Mouse (Mus musculus) gastrocnemius, postnatal 10 days (tissue): Measurements from ENCODE around the gene Adam1a. TPM values are rescaled to one million over a fixed set of nuclear protein-coding genes. Genes with fewer than 3 reads are reported as not detected.

Experiments used
- DNase-seq: peaks from one replicate; pipeline ENCODE4 v3.0.0; 2021; ENCODE audit warnings: mixed read lengths
- long read RNA-seq, 2 experiments: library from polyadenylated mRNA; stranded (forward); transcript quantifications; one replicate each; pipeline ENCODE4 v2.0.0; 2021
- total RNA-seq, 2 experiments: library from RNA; stranded (reverse); gene quantifications; 2 replicates each; pipeline ENCODE4 v1.2.3; 2021

Adam1a gene
- total RNA-seq: 1 to 10 TPM; 2.3 to 3.7 TPM
- long read RNA-seq, experiment 1, partial matches to known transcripts: 0 of 5 reads
- long read RNA-seq, experiment 1, other reads (novel, unspliced or antisense): 5 of 5 reads
- long read RNA-seq, experiment 2: 0 reads

DNA sequence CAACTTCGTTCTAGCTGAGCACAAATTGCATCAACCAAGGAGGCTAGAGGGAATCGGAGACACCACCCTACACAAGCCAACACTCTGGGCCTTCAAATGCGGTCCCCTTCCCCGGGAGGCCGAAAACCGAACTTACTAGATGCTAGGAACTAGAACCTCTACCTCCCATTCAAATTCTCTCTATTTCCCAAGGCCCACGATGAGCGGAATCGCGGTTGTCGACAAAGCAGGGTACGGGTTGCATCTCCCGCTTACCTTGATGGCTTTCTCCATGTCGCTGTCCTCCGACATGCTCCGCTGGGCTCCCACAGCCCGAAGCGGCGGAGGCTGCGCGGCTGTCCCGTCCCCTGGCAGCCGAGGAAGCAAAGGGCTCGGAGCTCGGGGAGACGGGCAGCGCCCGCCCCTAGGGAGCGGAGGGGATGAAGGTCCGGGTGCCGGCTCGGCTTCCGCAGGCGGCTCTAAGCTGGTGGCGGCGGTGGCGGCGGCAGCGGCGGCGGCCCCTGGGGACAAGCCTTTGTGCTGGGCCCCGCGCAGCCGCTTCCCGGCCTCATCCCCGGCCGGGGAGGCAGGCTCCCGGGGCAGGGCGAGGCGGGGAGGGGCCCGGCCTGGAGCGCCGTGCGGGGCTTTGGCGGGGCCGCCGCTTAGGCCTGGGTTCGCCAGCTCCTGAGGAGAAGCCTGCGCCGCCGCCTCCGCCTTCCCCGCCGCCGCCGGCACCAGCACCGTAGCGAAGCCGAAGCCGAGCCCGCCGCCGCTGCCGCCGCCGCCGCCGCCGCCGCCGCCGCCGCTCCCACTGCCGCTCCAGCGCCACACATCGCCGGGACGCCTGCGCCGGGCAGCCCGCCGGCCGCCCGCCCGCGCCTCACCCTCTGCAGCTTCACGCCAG lies at the start of gene Adam1a, which contains the start of gene Gm42878:
Gene Adam1a, minus strand, starts transcription at position 573 of the 883 bp plus-strand sequence.
Gene Gm42878, minus strand, starts transcription at position 573 of the 883 bp plus-strand sequence.
- peak; percentile 62 for DNase-seq

DNA sequence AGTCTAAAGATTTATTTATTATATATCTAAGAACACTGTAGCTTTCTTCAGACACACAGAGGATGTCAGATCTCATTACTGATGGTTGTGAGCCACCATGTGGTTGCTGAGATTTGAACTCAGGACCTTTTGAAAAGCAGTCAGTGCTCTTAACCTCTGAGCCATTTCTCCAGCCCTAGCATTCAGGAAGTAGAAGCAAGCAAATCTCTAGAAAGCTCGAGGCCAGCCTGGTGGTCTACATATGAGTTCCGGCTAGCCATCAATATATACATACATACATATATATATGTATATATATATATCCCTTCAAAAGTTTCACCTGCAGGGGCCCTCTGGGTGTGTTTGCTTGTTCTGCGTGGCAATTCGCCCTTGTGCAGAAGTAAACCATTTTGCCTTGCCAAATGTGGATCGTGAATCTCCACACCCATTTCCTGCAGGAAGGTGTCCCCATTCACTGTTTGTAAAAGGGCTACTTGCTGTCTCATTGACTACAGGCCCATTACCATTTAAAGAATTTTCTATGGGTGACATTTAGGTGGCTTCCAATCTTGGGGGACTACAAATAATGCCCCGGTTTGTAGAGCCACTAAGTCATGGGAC lies 49.5 kb upstream of the Adam1a start:
- no peak for DNase-seq

DNA sequence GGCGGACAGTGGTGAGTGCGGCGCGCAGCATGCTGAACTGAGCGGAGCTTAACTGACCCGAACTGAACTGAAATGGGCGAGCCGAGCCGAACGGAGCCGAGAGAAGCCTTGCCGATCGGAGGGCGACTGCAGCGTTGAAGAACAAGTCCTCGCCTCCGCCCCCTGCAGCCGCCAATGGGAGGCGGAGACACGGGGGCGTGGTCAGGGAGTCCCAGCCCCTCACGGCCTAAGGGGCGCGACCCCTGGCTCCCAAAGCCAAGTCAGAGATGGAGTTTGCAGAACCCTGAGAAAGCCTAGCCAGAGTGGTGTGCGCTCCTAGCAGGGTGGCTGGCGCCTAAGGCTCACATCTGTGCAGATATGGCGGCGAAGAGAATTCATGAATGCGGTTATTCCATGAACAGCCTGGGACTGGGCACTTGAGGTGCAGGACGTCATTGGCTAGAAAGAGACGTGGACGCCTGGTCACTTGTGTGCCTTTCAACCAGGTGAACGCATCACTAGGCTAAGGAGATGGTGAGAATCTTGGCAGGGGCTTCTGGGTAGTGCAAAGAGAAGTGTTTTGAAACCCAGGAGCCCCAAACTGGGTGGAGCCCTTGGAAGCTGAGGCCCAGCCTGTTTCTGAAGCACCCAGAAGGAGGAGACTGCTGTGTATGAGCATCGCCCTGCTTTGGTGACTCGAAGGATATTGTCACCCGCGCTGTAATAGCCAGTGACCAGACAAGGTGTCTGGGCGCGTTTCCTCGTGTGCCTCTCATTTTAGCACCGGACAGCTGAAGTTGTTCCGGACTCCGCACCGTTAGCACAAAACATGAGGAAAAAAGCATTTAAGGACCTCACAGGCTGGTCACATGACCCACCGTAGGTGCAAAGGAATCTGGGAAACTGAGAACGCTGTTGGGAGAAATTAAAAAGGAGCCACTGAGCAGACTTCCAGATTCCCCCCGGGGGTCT lies 48.4 kb upstream of the Adam1a start, which contains the start of gene Aldh2:
Gene Aldh2, minus strand, starts transcription at position 374 of the 951 bp plus-strand sequence.
- peak; percentile 85 for DNase-seq

DNA sequence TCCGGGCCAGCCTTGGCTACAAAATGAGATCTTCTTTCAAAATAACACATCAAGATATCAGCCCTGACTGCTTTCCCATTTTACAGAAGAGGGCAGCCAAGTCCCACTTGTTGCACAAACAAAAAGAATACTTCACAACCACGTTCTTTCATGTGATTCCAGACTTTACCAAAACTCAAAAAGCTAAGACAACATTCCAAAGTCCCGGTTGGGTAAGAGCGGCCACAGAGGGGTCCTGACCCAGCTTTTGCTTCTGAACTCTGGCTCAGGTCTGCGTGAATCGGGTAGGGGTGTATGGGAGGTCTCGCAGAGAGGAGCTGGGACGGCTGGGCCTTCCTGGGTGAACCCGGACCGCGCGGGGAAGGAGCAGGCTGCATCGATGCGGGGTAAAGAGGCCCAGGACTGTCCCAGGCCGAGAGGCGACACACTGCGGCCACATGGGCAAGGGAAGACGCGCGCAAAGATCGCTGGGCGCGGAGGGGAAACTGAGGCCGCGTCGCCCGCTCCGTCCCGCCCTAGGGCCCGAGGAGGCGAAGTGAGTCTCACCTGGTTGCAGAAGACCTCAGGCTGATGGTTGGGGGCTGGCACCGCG lies 47.6 kb upstream of the Adam1a start:
- no peak for DNase-seq

DNA sequence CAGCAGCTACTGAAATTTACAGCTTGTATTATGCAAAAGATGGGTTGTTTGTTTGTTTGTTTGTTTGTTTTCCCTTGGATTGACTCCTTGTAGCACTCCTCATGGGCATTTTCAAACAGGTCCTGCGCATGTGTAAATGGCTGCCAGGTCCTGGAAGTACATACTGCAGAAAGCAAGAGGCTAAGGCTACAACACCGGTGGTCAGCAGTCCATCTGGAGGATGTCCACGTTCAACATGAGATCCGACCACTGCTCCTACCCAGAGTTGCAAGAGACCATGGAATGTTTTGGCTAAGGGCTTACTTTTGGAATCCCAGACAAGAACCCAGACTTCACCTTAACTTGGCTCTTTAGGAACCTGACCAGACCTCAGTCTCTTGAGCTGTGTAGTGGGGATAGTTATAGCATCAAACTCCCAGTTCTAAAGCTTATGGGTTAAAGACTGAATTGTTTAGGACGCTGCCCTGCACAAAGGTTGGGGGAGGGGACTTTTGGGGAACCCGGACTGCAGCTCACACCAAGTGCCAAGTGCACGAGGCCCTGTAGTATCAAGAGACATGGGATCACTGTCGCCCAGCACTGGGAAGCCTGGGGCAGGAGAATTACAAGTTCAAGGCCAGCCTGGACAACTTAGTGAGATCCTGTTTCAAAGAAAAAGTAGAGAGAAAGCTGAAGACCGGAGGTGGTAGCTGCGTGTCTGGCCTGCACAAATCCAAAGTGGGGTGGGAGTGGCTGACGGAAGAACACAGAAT lies 47.0 kb upstream of the Adam1a start:
- DNase-seq: no peak

DNA sequence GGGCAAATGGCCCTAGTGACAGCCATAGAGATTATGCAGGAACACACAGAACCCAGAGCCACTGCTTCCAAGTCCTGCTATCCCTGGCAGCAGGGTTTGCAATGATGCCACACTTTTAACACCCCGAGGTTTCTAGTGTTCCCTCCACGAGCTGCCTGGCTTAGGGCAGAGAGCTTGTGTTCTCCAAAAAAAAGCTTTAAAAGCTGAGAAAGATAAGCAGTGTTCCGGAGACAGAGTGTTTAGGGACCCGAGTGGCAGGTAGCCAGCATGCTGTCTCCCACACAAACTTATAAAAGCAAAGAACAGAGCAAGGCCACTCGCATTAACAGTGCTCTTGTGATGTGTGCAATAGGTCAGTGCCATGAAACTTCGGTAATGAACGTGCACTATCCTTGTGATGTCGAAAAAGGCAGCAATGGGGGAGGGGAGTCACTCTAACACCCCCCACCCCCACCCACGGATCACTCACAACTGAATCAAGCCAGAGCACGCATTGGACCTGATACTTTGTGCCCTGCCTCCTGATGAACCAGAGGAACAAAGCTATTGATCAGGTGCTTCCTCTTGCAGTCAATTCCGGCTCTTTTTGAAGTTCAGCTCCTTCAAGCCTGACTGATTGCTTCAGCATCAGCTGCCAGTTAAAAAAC lies 46.3 kb upstream of the Adam1a start:
- DNase-seq: no peak

DNA sequence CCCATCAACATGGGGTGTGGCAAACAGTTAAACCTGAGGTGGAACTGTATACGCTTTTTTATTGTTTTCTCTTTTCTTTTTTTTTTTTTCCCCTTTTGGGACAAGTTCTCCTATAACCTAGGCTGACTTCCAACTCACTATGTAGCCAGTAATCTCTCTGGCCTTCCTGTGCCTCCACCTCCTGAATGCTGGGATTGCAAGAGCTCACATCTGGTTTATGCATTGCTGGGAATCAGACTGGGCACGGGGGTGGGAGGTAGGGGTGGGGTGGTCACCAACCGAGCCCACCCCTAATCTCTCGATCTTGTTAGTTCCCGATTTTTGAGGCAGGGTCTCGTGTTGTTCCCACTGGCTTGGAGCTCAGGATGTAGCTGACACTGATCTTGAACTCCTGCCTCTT lies 44.6 kb upstream of the Adam1a start:
- no peak for DNase-seq

DNA sequence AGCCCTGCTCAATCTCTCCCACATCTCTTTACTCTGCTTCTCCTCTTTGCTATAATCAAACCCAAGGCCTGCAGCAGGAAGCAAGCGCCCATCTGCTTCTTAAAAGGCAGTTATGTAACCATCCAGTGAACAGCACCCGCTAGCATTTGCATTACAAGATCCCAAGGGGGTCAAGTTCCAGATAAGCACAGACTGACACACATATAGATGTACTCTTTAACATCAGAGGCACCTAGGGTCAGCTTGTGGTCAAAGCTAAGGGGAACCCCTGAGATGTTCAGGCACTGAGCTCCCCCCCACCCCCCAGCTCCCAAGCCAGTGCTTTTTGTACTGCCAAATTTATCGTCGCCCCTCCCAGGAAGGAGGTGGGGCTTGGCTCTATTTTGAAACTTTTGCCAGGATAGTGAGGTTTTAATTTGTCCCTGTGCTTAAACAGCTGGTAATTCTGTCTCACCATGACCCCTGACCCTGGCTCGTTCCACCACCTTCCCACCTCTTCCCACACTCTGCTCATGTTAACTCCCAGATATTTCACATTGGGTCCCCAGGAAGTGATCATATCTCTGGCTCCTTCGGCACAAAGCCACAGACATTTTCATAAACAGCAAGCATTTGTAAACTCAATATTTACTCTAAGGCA lies 41.2 kb upstream of the Adam1a start:
- no peak for DNase-seq

DNA sequence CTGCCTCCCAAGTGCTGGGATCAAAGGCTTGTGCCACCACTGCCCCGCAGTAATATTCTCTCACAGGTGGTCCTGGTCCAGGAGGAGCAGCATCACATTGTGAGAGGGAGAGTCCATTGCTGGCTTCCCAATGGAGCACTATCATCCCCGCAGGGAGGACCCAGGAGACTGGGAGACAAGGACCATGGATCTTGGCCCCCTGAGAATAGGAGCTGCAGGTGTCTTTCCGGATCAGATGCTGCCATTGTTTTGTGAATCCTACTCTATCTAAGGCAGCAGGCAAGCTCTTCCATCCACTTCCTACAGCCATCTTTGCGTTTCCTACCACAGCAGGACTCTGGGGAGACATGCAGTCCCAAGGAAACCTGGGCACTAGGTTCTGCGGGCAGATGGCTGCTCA lies 40.4 kb upstream of the Adam1a start:
- no peak for DNase-seq

DNA sequence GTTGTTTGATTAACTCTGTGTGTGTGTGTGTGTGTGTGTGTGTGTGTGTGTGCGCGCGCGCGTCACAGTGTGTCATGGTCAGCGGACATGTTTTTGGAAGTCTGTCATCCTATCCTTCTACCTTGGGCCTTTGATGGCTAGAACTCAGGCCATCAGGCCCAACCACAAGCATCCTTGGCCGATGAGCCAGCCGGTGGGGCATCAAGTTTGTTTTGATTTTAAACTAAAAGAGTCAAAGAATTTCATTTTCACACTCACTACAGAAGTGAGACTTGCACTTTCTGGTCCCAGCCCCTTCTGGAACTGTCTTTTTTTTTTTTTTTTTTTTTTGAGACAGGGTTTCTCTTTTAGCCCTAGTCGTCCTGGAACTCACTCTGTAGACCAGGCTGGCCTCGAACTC lies 39.7 kb upstream of the Adam1a start:
- no peak for DNase-seq

DNA sequence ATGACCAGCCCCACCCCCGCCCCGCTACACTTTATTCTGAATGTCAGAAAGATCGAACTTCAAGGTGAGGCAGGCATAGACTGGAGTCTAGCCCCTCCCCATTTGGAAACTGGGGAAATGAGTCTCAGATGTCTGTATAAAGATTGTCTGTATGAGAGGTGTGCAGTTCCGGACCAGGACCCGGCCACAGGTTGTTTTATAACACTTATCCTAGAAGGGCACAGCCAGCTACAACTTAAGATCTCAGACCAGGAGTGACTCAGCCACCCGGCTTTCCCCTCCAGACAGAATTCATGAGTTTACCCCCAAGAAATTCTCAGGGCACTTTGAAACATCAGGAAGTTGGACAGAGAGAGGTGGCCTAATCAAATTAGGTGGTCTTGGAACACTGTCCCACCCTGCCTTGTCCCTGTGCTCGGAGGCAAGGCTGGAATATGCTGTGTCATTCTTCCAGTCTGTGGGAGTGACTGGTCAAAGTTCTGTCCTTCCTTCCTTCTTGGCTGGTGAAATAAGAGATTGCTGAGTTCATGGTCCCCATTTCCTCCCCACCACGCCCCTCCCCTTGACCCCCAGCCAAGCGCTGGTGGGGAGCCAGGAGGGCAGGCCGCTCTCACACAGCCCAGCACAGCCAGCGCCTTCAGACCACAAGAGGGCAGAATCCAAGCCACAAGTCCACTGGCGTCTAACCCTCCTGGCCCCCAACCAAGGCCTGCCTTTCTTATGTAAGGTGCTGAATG lies 38.7 kb upstream of the Adam1a start:
- DNase-seq: peak; percentile 95

DNA sequence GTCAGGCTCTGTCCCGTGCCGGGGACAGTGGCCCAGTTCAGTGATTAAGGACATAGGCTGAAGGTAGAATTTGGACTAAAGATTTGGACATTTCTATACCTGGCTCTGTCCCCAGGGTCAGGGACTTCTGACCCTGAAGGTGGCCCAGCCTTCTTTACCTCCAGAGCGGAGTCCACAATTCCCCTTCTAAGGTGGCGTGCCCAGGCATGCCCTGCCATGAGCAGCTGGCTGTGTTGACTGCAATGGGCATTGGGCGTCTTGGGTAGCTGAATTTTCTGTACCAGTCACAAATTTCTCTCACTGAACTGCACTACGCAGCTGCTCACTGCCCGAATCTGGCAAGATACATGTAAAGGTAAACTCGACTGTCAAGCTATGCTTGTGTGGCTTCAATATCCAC lies 36.7 kb upstream of the Adam1a start:
- DNase-seq: no peak

DNA sequence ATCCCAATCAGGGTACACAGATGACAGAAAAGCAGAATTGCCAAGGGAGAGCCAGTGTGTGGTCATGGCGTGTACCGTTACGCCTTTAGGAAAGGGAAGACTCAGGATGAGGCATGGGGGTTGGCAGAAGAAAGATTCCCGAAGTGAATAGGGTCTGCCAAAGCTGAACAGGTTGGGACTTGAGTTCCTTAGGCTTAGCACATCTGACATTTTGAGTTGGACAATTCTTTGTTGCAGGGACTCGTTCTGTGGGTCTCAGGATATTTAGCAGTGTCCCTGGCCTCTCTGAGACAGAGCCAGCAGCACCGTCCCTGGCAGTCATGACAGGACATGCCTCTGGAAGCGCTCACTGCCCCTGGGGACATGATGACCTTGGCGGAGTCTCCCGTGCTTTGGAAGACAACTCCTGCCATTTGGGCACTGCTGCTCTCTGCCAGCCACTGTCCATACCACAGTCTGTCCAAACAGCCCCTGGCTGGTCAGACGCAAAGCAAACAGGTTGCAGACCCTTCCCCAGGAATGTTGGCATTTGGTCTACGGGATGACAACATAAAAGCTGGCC lies 31.7 kb upstream of the Adam1a start:
- DNase-seq: no peak

DNA sequence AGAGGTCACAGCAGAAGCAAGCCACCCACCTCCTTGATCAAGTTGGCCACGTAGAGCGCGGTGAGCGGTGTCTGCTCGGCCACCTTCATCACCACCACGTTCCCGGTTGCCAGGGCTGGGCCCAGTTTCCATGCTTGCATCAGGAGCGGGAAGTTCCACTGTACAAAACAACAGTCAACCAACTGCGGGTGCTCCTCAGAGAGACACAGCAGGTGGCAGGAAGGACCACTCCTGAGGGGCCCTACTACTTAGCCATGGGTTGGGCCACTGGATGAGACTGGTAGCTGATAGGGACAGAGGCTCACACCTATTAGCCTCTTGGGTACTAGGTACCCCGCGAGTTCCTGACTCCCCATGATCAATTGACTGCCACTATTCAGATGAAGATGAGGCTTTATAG lies 30.6 kb upstream of the Adam1a start:
- no peak for DNase-seq

DNA sequence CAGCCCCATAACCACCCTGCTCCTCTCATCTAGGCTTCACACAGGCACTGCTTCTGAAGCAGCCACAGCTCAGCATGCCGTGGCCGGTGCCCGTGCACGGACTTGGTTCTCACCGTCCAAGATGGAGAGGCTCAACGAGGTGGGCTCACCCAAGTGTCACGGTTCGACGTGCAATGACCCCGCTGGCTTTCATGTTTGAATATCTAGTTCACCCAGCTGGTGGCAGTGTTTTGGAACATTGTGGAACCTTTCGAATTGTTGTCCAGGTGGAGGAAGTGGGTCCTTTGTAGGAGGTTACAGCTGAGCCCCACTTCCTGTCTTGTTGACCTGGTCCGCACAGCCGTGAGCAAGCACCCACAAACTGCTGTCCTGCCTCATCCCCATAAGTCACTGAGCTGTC lies 28.9 kb upstream of the Adam1a start:
- DNase-seq: no peak

DNA sequence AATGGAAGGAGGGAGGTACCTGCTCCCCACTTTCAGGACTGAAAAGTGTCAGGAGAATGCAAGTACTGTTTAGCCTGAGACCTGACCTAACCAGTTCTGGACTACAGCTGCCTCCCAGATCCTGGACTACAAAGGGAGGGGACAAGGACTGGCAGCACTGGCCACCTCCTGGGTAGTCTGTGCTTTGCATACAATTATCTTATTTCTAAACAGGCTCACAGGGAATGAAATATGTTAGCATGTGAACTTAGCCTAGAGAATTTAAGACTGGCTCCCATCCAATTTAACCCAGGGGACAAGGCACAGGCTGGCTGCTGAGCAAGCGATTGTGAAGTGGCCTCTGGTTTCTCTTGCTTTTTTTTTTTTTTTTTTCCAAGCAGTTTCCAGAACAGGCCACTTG lies 25.5 kb upstream of the Adam1a start:
- DNase-seq: no peak

DNA sequence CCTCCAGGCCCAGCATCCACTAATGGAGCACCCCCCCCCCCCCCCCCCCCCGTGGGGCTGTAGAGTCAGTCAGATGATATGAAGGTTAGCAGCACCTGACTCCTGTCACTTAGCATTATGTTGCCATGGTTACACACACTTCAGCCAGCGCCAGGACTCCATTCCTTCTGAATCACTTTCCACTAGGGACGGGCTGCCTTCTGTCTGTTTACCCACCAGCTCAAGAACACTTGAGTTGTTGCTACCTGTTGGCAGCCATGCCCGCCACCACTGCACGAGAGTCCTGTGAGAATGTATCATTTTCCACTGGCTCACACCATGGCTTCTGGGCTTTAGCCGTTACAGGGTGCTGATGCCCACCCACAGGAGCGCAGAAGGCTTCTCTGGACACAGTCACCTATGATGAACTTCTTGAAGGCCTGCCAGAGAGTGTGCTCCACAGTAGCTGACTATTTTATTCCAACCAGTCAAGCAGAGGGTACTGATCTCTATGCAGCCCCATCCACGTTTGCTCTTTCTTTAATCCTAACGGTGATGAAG lies 24.7 kb upstream of the Adam1a start:
- DNase-seq: no peak

DNA sequence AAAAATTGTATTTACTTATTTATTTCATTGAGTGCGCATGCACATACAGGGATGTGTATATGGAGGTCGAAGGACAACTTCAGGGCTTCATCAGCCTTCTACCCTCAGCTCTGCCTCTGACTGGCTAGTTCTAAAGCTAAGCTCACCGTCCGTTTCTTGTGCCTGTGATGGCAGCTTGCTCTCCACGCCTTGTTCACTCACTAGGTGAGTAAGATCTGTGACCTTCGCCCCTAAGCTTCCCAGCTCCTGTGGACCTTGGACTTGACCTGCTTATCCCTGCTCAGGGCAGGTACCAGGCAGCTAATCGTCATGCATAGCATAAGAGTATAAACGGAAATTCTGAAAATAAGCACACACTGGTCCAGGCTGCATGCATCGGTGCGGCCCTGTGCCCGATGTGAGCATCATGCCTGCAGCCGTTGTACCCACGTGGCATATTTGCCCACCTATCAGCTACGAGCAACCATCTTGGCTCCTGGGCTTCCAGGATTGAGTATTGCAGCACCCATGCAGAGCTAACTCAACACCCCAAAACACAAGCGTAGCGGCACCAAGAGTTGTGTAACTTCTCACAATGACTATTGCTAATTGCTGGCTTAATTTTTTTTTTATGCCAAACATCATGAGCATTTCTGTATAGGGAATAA lies 20.9 kb upstream of the Adam1a start:
- DNase-seq: no peak
